Mouse (Mus musculus) spleen, embryonic (tissue): ENCODE results near the gene Themis.

ENCODE experiments used
- CTCF ChIA-PET: fragments of 350-600 bp; sonication (Branson Sonifier 250); formaldehyde crosslinking; loops from one replicate; lab custom pipeline; 2022; lab: Charles Lee

Themis gene

GRCm38 (mm10) chr10:28799469-28799868, 131.3 kb downstream of the Themis start:
- CTCF ChIA-PET: no interaction called here

- CTCF ChIA-PET: no interaction called here
Observed at GRCm38 (mm10) chr10:28805160-28805559, 137.0 kb downstream of the Themis start.

- CTCF ChIA-PET: no interaction called here
Observed at GRCm38 (mm10) chr10:28811928-28812570, 143.9 kb downstream of the Themis start.

- CTCF ChIA-PET: no interaction called here
Observed at GRCm38 (mm10) chr10:28812571-28812936, 144.4 kb downstream of the Themis start.

- CTCF ChIA-PET: no interaction called here
Observed at GRCm38 (mm10) chr10:28816160-28816559, 148.0 kb downstream of the Themis start.

- CTCF ChIA-PET: interaction anchor here (0.6 kb wide), 2 partner anchors 286 to 437 kb away, joined by 3 read pairs; no protein-coding TSS in a partner anchor
Observed at GRCm38 (mm10) chr10:28822320-28822719, 154.2 kb downstream of the Themis start.

- CTCF ChIA-PET: no interaction called here
Observed at GRCm38 (mm10) chr10:28842605-28843004, 174.4 kb downstream of the Themis start.

- CTCF ChIA-PET: no interaction called here
Observed at GRCm38 (mm10) chr10:28843755-28844717, 175.9 kb downstream of the Themis start.

- CTCF ChIA-PET: no interaction called here
Observed at GRCm38 (mm10) chr10:28856154-28856553, 188.0 kb downstream of the Themis start.

GRCm38 (mm10) chr10:28870580-28871354, 202.6 kb downstream of the Themis start:
- CTCF ChIA-PET: no interaction called here

GRCm38 (mm10) chr10:28874605-28875004, 206.4 kb downstream of the Themis start:
- CTCF ChIA-PET: no interaction called here

- CTCF ChIA-PET: no interaction called here
Observed at GRCm38 (mm10) chr10:28887643-28888042, 219.5 kb downstream of the Themis start.

- CTCF ChIA-PET: no interaction called here
Observed at GRCm38 (mm10) chr10:28890886-28891285, 222.7 kb downstream of the Themis start.

GRCm38 (mm10) chr10:28898351-28898750, 230.2 kb downstream of the Themis start:
- CTCF ChIA-PET: no interaction called here
